Mouse (Mus musculus) CH12.LX (cell line): ENCODE data around the gene Krtap24-1.

Experiments used
- CTCF ChIP-seq, 2 experiments: IDR thresholded peaks in 1 of 2; conservative IDR thresholded peaks in 1 of 2; 2 replicates each; pipeline ENCODE4 v1.5.1; 2011 to 2012; ENCODE audit warnings: low read depth in 2 of 2, low read length in 2 of 2, improper control_type of control experiment in 1 of 2, inconsistent platforms in 1 of 2, mild to moderate bottlenecking in 1 of 2, moderate library complexity in 1 of 2
- POLR2A ChIP-seq: IDR thresholded peaks from 2 replicates; pipeline ENCODE4 v1.6.1; 2011; ENCODE audit warnings: low read depth, mild to moderate bottlenecking, improper control_type of control experiment, low read length

DNA sequence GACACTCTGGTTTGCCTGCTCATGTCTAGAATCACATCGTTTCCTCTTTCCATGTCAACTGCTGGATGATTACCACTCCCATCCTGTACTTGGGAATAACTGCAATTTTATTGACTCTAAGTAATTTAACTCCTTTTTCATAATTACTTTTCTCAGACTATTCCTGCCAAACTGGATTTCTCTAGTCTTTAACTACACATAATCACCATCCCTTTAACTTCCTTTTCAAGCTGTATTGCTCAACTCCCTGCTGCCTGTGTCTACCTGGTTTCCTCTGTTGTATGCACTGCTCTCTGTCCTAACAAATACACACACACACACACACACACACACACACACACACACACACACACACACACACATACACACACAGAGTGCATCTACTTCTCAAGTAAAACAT is 39.0 kb upstream of the Krtap24-1 start:
- TF ChIP-seq CTCF (conservative IDR thresholded peaks at IDR 0.05 in 1 of 2, IDR thresholded peaks at IDR 0.05 in 1 of 2; ENCODE audit: low read depth in 2 of 2, low read length in 2 of 2) (no peak), POLR2A (no peak)
